Mouse (Mus musculus): ENCODE data around the gene Ccser1. TPM values are rescaled to one million over a fixed set of nuclear protein-coding genes. Genes with fewer than 3 reads are reported as not detected.

Ccser1 gene
- polyA plus RNA-seq, 1 experiment from 2014 or later, result 10.2 TPM

DNA sequence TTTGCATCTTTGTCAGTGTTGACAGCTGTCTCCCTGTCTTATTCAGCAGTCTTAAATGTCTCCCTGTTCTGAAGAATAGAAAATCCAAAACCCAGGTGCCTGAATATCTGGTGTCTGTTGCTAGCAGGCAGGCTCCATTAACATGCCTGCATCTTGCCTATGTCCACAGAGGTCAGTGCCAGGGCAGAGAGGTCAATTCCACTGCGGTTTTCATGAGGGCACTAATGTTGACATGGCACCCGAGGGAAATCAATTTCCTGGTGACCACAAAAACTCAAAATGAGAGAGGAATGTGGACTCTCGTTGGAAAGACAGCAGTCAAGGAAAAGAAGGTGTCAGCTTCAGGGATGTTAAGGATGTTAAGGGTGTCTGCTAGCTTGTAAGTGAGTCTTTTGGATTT lies 983.7 kb downstream of the Ccser1 start:
- no peaks in the 10 kb centered on the region for H3K9me3 ChIP-seq
- H3K4me2 ChIP-seq, result no peak overlapping the region
- H3K27me3 ChIP-seq, result no peaks in the 10 kb centered on the region
- no peak for ATAC-seq (ENCODE audit: borderline replicate concordance, extremely low read depth, low FRiP score, low TSS enrichment)
- H3K4me1 ChIP-seq, result no peaks in the 10 kb centered on the region
- H3K36me3 ChIP-seq, result no peaks in the 10 kb centered on the region
- no peak overlapping the region for H3K4me3 ChIP-seq
- H3K9ac ChIP-seq, result no peak overlapping the region
- WGBS, result 23% methylated on average over 3 of the region's 3 CpGs
- H3K27ac ChIP-seq, result no peak overlapping the region

DNA sequence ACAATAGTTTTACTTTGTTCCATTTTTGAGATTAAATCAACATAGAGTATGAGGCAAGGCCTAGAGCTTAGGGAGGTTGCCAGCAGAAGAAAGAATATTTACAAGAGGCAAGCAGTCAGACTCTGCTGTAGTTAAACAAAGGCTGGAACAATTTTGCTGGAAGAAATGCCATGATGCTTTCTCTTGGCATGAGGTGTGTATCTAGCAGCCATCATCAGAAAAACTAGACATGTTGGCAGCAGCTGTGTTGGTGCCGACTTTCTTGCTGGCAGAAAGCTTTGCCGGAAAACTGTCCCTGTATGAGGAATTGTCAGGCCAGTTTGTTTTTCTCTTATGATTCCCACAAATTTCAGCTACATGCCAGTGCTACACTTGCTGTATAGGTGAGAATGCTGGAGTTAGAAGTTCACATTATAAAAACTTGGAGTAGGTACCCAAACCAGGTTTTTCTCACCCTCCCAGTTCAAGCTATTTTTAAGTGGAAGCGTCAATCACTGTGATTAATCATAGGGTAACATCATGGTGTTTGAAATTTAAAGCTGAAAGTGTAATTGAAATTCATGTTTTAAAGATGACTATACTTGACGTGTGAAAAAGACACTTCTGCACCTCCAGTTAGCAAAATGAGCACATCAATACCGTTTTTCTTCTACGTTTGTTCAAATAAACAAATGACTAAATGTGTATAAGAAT lies 1016.5 kb downstream of the Ccser1 start:
- WGBS, result 63% methylated on average over 6 of the region's 6 CpGs
- Histone ChIP-seq H3K9ac (no peak overlapping the region), H3K4me1 (no peaks in the 10 kb centered on the region), H3K9me3 (no peaks in the 10 kb centered on the region), H3K4me2 (no peak overlapping the region), H3K27me3 (no peaks in the 10 kb centered on the region), H3K36me3 (no peaks in the 10 kb centered on the region), H3K4me3 (no peak overlapping the region), H3K27ac (no peak overlapping the region)
- ATAC-seq (ENCODE audit: borderline replicate concordance, extremely low read depth, low FRiP score, low TSS enrichment), result no peak

GRCm38 (mm10) chr6:62198768-62199167 lies 1018.6 kb downstream of the Ccser1 start:
- WGBS, result 62% methylated on average over 6 of the region's 6 CpGs
- H3K4me3 ChIP-seq, result no peak overlapping the region
- no peak overlapping the region for H3K27ac ChIP-seq
- ATAC-seq (ENCODE audit: borderline replicate concordance, extremely low read depth, low FRiP score, low TSS enrichment), result no peak
- no peaks in the 10 kb centered on the region for H3K4me1 ChIP-seq
- H3K36me3 ChIP-seq, result no peaks in the 10 kb centered on the region
- H3K9me3 ChIP-seq, result no peaks in the 10 kb centered on the region
- no peak overlapping the region for H3K4me2 ChIP-seq
- no peaks in the 10 kb centered on the region for H3K27me3 ChIP-seq
- H3K9ac ChIP-seq, result no peak overlapping the region

DNA sequence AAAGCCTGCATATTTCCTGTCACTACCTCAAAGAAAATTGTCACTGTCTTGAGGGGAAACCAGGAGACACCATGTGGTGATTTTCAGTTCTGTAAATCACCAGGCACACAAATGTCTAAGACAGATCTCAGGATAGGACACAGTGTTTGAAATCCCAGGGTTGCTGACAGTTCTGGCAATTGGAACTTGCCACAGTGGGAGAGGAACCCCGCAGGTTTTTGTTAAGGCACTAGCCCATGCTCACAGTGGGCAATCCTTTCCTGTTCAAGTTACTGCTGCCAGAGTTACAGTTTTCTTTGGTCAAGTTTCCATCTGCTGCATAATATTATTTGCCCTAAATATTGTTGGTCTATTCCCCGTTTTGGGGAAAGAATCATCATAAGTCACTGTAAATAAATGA lies 1024.9 kb downstream of the Ccser1 start:
- 45% methylated on average over 2 of the region's 2 CpGs for WGBS
- H3K27me3 ChIP-seq, result no peaks in the 10 kb centered on the region
- H3K27ac ChIP-seq, result no peak overlapping the region
- ATAC-seq (ENCODE audit: borderline replicate concordance, extremely low read depth, low FRiP score, low TSS enrichment), result no peak
- H3K4me2 ChIP-seq, result no peak overlapping the region
- no peak overlapping the region for H3K9ac ChIP-seq
- H3K4me1 ChIP-seq, result no peaks in the 10 kb centered on the region
- H3K36me3 ChIP-seq, result no peaks in the 10 kb centered on the region
- H3K9me3 ChIP-seq, result no peaks in the 10 kb centered on the region
- H3K4me3 ChIP-seq, result no peak overlapping the region

GRCm38 (mm10) chr6:62221856-62222255 lies 1041.7 kb downstream of the Ccser1 start:
- Histone ChIP-seq H3K36me3 (no peaks in the 10 kb centered on the region), H3K27me3 (no peaks in the 10 kb centered on the region), H3K4me3 (no peak overlapping the region), H3K27ac (no peak overlapping the region), H3K9ac (no peak overlapping the region), H3K4me1 (no peaks in the 10 kb centered on the region), H3K9me3 (no peaks in the 10 kb centered on the region), H3K4me2 (no peak overlapping the region)
- ATAC-seq (ENCODE audit: borderline replicate concordance, extremely low read depth, low FRiP score, low TSS enrichment), result no peak
- 42% methylated on average over 1 of the region's 1 CpGs for WGBS

DNA sequence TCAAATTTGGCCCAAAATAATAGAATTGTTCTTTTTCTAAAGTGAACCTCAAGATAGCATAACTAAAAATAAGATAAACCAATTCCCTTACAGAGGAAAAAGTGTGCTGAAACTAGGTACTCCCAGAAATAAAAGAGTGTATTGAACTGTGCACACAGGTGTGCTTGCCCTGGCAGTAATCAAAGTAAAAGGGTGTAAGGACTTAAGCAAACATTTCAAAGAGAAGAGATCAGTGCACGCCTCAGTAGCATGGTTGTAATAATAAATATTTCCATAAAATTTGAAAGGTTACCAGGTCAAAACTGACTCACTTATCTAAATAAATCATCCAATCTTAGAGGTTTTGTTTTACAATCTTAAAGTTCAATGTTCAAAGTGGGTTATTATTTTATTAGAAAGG lies 1083.8 kb downstream of the Ccser1 start:
- Histone ChIP-seq H3K9me3 (no peaks in the 10 kb centered on the region), H3K27ac (no peak overlapping the region), H3K4me1 (no peaks in the 10 kb centered on the region), H3K4me3 (no peak overlapping the region), H3K4me2 (no peak overlapping the region), H3K27me3 (no peaks in the 10 kb centered on the region), H3K9ac (no peak overlapping the region), H3K36me3 (no peaks in the 10 kb centered on the region)
- ATAC-seq (ENCODE audit: borderline replicate concordance, extremely low read depth, low FRiP score, low TSS enrichment), result no peak
- 15% methylated on average over 1 of the region's 1 CpGs for WGBS

- H3K4me1 ChIP-seq, result no peaks in the 10 kb centered on the region
- no peaks in the 10 kb centered on the region for H3K9me3 ChIP-seq
- no peak overlapping the region for H3K4me3 ChIP-seq
- no peak overlapping the region for H3K4me2 ChIP-seq
- H3K27me3 ChIP-seq, result no peaks in the 10 kb centered on the region
- 70% methylated on average over 1 of the region's 1 CpGs for WGBS
- no peak for ATAC-seq (ENCODE audit: borderline replicate concordance, extremely low read depth, low FRiP score, low TSS enrichment)
- H3K27ac ChIP-seq, result no peak overlapping the region
- no peak overlapping the region for H3K9ac ChIP-seq
- no peaks in the 10 kb centered on the region for H3K36me3 ChIP-seq
Measured at GRCm38 (mm10) chr6:62264525-62264924, 1084.4 kb downstream of the Ccser1 start.

- Histone ChIP-seq H3K9ac (no peak overlapping the region), H3K9me3 (no peaks in the 10 kb centered on the region), H3K27me3 (no peaks in the 10 kb centered on the region), H3K4me3 (no peak overlapping the region), H3K27ac (no peak overlapping the region), H3K4me2 (no peak overlapping the region), H3K36me3 (no peaks in the 10 kb centered on the region), H3K4me1 (no peaks in the 10 kb centered on the region)
- WGBS, result 84% methylated on average over 3 of the region's 3 CpGs
- no peak for ATAC-seq (ENCODE audit: borderline replicate concordance, extremely low read depth, low FRiP score, low TSS enrichment)
Measured at GRCm38 (mm10) chr6:62281256-62281655, 1101.1 kb downstream of the Ccser1 start.

GRCm38 (mm10) chr6:62301576-62302312 lies 1121.6 kb downstream of the Ccser1 start:
- WGBS, result 52% methylated on average over 6 of the region's 6 CpGs

GRCm38 (mm10) chr6:62318627-62319026 lies 1138.5 kb downstream of the Ccser1 start:
- ATAC-seq (ENCODE audit: borderline replicate concordance, extremely low read depth, low FRiP score, low TSS enrichment), result no peak
- no peaks in the 10 kb centered on the region for H3K9me3 ChIP-seq
- H3K36me3 ChIP-seq, result no peaks in the 10 kb centered on the region
- no peaks in the 10 kb centered on the region for H3K27me3 ChIP-seq
- no peaks in the 10 kb centered on the region for H3K4me1 ChIP-seq
- no peak overlapping the region for H3K4me3 ChIP-seq
- WGBS, result 59% methylated on average over 3 of the region's 3 CpGs
- no peak overlapping the region for H3K27ac ChIP-seq
- no peak overlapping the region for H3K9ac ChIP-seq
- H3K4me2 ChIP-seq, result no peak overlapping the region

More at GRCm38 (mm10) chr6:62301576-62302312, 1121.6 kb downstream of the Ccser1 start:
- Histone ChIP-seq H3K9me3 (no peaks in the 10 kb centered on the region), H3K27me3 (no peaks in the 10 kb centered on the region), H3K4me3 (no peak overlapping the region), H3K36me3 (no peaks in the 10 kb centered on the region), H3K27ac (no peak overlapping the region), H3K4me1 (no peaks in the 10 kb centered on the region), H3K4me2 (no peak overlapping the region), H3K9ac (no peak overlapping the region)
- no peak for ATAC-seq (ENCODE audit: borderline replicate concordance, extremely low read depth, low FRiP score, low TSS enrichment)

DNA sequence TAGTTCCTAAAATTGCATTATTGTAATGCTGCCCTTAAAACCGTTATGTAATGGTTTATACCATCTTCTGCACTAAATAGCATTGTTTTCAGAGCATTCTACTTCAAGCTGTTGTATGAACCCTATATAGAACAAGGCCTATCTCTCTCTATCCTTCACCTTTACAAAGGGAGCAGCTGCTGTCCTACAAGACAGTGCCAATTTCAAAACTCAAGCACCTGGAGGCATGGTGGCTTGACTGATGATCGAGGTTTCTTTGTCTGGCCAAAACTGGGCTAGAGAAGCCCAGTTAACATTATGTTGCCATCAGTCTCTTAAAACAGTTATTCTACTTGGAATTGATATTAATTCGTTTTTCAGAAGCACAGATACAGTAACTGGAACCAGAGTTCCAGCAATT lies 1160.2 kb downstream of the Ccser1 start:
- Histone ChIP-seq H3K9ac (no peak overlapping the region), H3K9me3 (no peaks in the 10 kb centered on the region), H3K4me3 (no peak overlapping the region), H3K4me2 (no peak overlapping the region), H3K27me3 (no peaks in the 10 kb centered on the region), H3K27ac (no peak overlapping the region), H3K4me1 (no peaks in the 10 kb centered on the region), H3K36me3 (no peaks in the 10 kb centered on the region)
- ATAC-seq (ENCODE audit: borderline replicate concordance, extremely low read depth, low FRiP score, low TSS enrichment), result no peak
- 60% methylated on average over 3 of the region's 3 CpGs for WGBS

- ATAC-seq (ENCODE audit: borderline replicate concordance, extremely low read depth, low FRiP score, low TSS enrichment), result no peak
- no peak overlapping the region for H3K9ac ChIP-seq
- no peaks in the 10 kb centered on the region for H3K36me3 ChIP-seq
- H3K4me1 ChIP-seq, result no peaks in the 10 kb centered on the region
- H3K4me2 ChIP-seq, result no peak overlapping the region
- H3K4me3 ChIP-seq, result no peak overlapping the region
- H3K9me3 ChIP-seq, result no peaks in the 10 kb centered on the region
- no peaks in the 10 kb centered on the region for H3K27me3 ChIP-seq
- H3K27ac ChIP-seq, result no peak overlapping the region
- WGBS, result 85% methylated on average over 2 of the region's 2 CpGs
Measured at GRCm38 (mm10) chr6:62367802-62368201, 1187.7 kb downstream of the Ccser1 start.
